Mouse (Mus musculus): ENCODE results near the gene Elavl1.
"Not testable (repeated sequence)": the region's sequence is repeated elsewhere in the genome, so short reads cannot be mapped to it uniquely, and the experiment has no call there.

The Elavl1 gene

GRCm38 (mm10) chr8:4324983-4325750 lies at the start of gene Elavl1, which contains the start of gene Ccl25:
Gene Elavl1 (minus strand): TSS chr8:4325413.
Gene Ccl25 (plus strand): TSS chr8:4325210.
- peak; percentile 96 to 98 for DNase-seq (ENCODE audit: low spot score in 2 of 2)

GRCm38 (mm10) chr8:4372657-4373056 lies 47.4 kb upstream of the Elavl1 start:
- DNase-seq (ENCODE audit: low spot score in 2 of 2), result no peak

GRCm38 (mm10) chr8:4370078-4370477 lies 44.9 kb upstream of the Elavl1 start:
- DNase-seq (ENCODE audit: low spot score in 2 of 2), result no peak

- DNase-seq (ENCODE audit: low spot score in 2 of 2), result no peak
Measured at GRCm38 (mm10) chr8:4368470-4368869, 43.3 kb upstream of the Elavl1 start.

- DNase-seq (ENCODE audit: low spot score in 2 of 2), result peak in 1 of 2 experiments; percentile 39
Measured at GRCm38 (mm10) chr8:4367808-4368207, 42.6 kb upstream of the Elavl1 start.

DNA sequence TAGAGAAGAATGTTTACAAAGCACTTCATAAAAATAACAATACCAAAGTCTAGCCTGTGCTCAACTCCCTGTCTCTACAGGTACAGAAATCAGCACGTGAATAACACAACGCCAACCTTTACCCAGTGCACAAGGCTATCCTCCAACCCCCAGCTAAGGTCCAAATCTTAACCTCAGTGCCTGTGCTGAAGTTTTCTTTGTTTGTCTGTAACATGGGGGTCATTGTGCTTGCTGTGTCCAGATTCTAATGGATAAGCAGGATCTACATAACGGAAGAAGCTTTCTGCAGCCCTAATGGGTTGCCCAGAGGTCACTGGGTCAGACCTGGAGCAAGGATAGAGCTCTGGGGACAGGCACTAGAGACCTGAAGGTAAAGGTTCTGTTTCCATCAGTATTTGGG lies 41.0 kb upstream of the Elavl1 start:
- DNase-seq (ENCODE audit: low spot score in 2 of 2), result no peak

GRCm38 (mm10) chr8:4360922-4361321 lies 35.7 kb upstream of the Elavl1 start:
- DNase-seq (ENCODE audit: low spot score in 2 of 2), result no peak

GRCm38 (mm10) chr8:4359362-4359761 lies 34.1 kb upstream of the Elavl1 start:
- no peak for DNase-seq (ENCODE audit: low spot score in 2 of 2)

DNA sequence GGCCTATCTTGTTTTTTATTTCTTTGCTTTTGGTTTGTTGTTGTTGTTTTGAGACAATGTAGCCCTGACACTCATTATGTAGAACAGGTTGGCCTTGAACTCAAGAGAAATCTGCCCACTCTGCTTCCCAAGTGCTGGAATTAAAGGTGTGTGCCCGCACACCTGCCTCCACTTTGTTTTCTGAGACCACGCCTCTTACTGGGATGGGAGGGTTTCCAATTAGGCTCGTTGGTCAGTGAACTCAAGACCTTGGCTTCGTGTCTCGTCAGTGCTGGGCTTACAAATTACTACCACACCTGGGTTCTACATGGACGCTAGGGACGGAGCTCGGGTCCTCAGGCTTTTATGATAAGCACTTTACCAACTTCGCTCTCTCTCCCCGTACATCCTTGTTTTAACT lies 30.2 kb upstream of the Elavl1 start:
- DNase-seq (ENCODE audit: low spot score in 2 of 2), result no peak

DNA sequence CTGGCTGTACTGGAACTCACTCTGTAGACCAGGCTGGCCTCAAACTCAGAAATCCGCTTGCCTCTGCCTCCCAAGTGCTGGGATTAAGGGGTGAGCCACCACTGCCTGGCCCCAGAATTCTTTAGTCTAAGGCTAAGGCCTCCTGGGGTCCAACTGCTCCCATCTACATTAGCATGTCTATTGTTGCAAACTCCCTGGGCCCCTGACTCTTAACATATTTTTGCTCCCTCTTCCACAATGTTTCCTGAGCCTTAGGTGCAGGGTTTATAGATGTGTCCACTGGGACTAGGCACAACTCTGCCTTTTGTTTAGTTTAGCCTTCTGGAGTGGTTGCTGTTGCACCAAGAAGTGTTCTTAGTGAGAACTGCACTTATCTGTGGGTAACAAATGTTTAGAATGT lies 29.3 kb upstream of the Elavl1 start:
- DNase-seq (ENCODE audit: low spot score in 2 of 2), result no peak

DNA sequence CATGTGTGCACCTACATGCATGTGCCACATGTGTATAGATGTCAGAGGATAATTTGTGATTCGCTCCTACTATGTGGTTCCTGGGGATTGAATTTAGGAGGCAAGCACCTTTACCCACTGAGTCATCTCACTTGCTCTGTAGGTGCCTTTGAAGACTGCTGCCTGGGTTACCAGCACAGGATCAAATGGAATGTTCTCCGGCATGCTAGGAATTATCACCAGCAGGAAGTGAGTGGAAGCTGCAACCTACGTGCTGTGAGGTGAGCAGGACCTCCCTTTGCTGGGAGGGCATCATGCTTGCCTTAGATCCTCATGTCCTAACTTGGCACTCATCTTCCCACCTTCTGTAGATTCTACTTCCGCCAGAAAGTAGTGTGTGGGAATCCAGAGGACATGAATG lies 28.5 kb upstream of the Elavl1 start:
- no peak for DNase-seq (ENCODE audit: low spot score in 2 of 2)

DNA sequence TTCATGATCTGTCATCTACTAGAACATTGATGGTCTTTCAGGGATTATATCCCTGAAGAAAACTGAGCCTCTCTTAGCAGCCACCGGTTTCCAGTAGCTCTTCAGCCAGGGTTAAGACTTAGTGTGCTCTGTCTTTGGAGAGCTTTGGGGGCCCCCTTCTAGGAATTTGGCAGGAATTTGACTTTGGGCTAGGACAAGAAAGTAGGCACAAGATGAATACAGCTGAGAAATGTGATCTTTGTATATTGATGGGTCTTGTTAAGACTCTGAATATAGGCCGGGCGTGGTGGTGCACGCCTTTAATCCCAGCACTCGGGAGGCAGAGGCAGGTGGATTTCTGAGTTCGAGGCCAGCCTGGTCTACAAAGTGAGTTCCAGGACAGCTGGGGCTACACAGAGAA lies 27.3 kb upstream of the Elavl1 start:
- not testable (repeated sequence) for DNase-seq (ENCODE audit: low spot score in 2 of 2)

DNA sequence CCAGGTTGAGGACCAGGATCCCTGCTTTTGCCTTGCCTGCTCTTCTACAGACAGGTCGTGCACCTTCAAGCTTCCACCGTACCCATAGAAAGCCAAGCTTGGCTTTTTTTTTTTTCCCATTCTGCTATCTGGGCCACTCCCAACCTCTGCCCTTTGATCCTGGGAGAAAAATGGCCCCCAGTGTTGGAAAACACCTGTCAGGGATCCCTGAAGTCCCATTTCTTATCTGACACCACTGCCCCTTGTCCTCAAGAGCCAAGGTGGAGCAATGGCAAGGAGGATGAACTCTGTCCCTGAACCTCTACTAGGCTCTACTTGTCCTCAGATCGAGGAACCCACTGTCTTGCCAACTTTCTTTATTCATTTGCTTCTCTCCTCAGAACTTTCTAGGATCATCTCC lies 25.4 kb upstream of the Elavl1 start:
- DNase-seq (ENCODE audit: low spot score in 2 of 2), result no peak

DNA sequence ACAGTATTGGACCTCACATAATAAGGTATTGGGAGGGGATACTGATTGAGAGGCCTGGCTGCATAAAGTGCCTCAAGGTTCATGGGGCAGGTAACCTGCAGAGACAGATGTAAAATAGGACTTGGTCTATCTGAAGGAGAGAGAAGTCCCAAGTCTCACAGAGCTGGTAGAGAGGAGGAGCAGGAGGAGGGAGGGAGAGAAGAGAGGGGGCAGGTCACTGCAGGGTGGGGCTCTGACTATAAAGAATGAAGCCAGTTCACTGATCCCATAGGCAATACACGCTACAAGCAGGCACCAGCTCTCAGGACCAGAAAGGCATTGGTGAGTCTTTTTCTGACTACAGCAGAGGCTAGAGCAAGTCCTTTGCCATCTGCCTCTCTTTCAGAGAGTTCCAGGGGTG lies 24.1 kb upstream of the Elavl1 start:
- no peak for DNase-seq (ENCODE audit: low spot score in 2 of 2)

GRCm38 (mm10) chr8:4348275-4348674 lies 23.1 kb upstream of the Elavl1 start:
- DNase-seq (ENCODE audit: low spot score in 2 of 2), result no peak

GRCm38 (mm10) chr8:4347661-4348060 lies 22.4 kb upstream of the Elavl1 start:
- no peak for DNase-seq (ENCODE audit: low spot score in 2 of 2)

DNA sequence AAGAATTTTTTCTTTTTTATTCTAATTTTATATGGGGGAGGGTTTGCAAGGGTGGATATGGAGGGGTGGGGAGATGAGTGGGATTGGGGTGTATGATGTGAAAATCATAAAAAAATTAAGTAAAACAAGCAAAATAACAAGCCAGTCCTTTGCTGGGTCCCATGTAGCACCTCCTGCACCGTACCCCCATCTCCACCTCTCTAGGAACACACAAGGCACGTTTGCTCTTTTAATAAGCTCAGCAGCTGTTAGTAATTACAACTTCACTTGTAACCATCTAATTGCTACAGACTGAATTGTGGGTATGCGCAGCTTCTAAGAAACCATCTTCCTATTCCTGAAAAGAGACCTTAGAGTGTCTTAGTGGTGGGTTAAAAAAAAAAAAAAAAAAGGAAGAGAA lies 15.0 kb upstream of the Elavl1 start:
- no peak for DNase-seq (ENCODE audit: low spot score in 2 of 2)

GRCm38 (mm10) chr8:4335678-4336077 lies 10.5 kb upstream of the Elavl1 start:
- no peak for DNase-seq (ENCODE audit: low spot score in 2 of 2)

GRCm38 (mm10) chr8:4333966-4334365 lies 8.8 kb upstream of the Elavl1 start:
- DNase-seq (ENCODE audit: low spot score in 2 of 2), result no peak

- no peak for DNase-seq (ENCODE audit: low spot score in 2 of 2)
Measured at GRCm38 (mm10) chr8:4329000-4329399, 3.8 kb upstream of the Elavl1 start.

DNA sequence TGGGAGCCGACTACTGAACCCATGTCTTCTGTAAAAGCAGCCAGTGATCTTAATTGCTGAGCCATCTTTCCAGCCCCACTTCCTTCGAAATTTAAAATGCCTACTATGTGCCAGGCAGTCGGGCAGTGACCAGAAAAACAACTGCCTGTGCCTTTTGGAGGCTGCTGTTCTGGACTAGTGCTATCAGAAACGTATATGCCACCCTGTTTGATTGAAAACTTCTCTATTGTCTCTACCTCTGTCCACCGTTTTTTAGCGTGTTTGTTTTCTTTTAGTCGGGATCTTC lies 481 bp upstream of the Elavl1 start:
- DNase-seq (ENCODE audit: low spot score in 2 of 2), result no peak

GRCm38 (mm10) chr8:4324525-4324924 lies 688 bp downstream of the Elavl1 start:
- DNase-seq (ENCODE audit: low spot score in 2 of 2), result no peak

GRCm38 (mm10) chr8:4323917-4324316 lies 1.3 kb downstream of the Elavl1 start:
- DNase-seq (ENCODE audit: low spot score in 2 of 2), result no peak

- peak; percentile 70 to 88 for DNase-seq (ENCODE audit: low spot score in 2 of 2)
Measured at GRCm38 (mm10) chr8:4322470-4322869, 2.7 kb downstream of the Elavl1 start.
